Mouse (Mus musculus) embryonic facial prominence, embryonic 12.5 days (tissue): ENCODE measurements around the gene Slc2a3. TPM values are rescaled to one million over a fixed set of nuclear protein-coding genes. Genes with fewer than 3 reads are reported as not detected.

Experiments
- ATAC-seq: fragments of 200-750 bp; cut with Nextera tagmentation; 2 replicates; pipeline ENCODE4 v1.8.0; 2017; ENCODE audit not compliant: insufficient number of reproducible peaks, insufficient read depth, low FRiP score, low TSS enrichment
- H3K27ac ChIP-seq: fragments of 300-500 bp; sonication (generic); 2 replicates; pipeline ENCODE4 v1.5.1; 2016; ENCODE audit warnings: mild to moderate bottlenecking
- H3K27me3 ChIP-seq: fragments of 300-500 bp; sonication (generic); 2 replicates; pipeline ENCODE4 v1.6.1; 2016; ENCODE audit warnings: mild to moderate bottlenecking, moderate library complexity
- H3K36me3 ChIP-seq: fragments of 300-500 bp; sonication (generic); 2 replicates; pipeline ENCODE4 v1.6.1; 2016; ENCODE audit warnings: mild to moderate bottlenecking
- H3K4me1 ChIP-seq: fragments of 300-500 bp; sonication (generic); 2 replicates; pipeline ENCODE4 v1.6.1; 2016
- H3K4me2 ChIP-seq: fragments of 300-500 bp; sonication (generic); replicated peaks from 2 replicates; pipeline ENCODE4 v1.6.1; 2016; ENCODE audit warnings: mild to moderate bottlenecking, moderate library complexity
- H3K4me3 ChIP-seq: fragments of 300-500 bp; sonication (generic); 2 replicates; pipeline ENCODE4 v1.5.1; 2016; ENCODE audit warnings: mild to moderate bottlenecking
- H3K9ac ChIP-seq: fragments of 300-500 bp; sonication (generic); 2 replicates; pipeline ENCODE4 v1.6.1; 2016; ENCODE audit warnings: mild to moderate bottlenecking, moderate library complexity
- H3K9me3 ChIP-seq: fragments of 300-500 bp; sonication (generic); 2 replicates; pipeline ENCODE4 v1.6.1; 2016; ENCODE audit warnings: mild to moderate bottlenecking, moderate library complexity
- WGBS: fragments of 180-500 bp; shearing (Covaris S2); methylation state at CpG from one replicate; pipeline ENCODE4 v1.1.7; 2016; 5-methylcytosine and 5-hydroxymethylcytosine counted together
- polyA plus RNA-seq: library from polyadenylated mRNA; unstranded; fragments of >200 nt; fragmentation: Nextera tagmentation; extraction: Ambion mirVana; gene quantifications from 2 replicates; pipeline ENCODE4 v1.2.1, GENCODE M21; 2016

Gene Slc2a3
- 31.5 and 32.7 TPM in 2 replicates for polyA plus RNA-seq

GRCm38 (mm10) chr6:122801301-122801800, at the start of gene Slc2a3:
Gene Slc2a3 (minus strand): TSS chr6:122801640.
- peak within 1 kb of the TSS; percentile 54 for H3K4me3 ChIP-seq
- H3K27me3 ChIP-seq: peaks cover 15% of the 10 kb centered on the region
- no peak for ATAC-seq
- no peaks in the 10 kb centered on the region for H3K36me3 ChIP-seq
- peak within 1 kb of the TSS; percentile 96 for H3K4me2 ChIP-seq
- peaks cover 5% of the 10 kb centered on the region; the same call in 1 of the 2 replicates for H3K4me1 ChIP-seq
- under 1% methylated on average over 46 of the region's 46 CpGs for whole genome bisulfite sequencing
- H3K27ac ChIP-seq: no peak within 1 kb of the TSS
- H3K9ac ChIP-seq: peak within 1 kb of the TSS; percentile 63
- H3K9me3 ChIP-seq: no peaks in the 10 kb centered on the region

- Histone ChIP-seq H3K4me1 (no peaks in the 10 kb centered on the region), H3K4me2 (no peak overlapping the region), H3K9ac (no peak overlapping the region), H3K27ac (no peak overlapping the region), H3K36me3 (peaks cover 43% of the 10 kb centered on the region), H3K27me3 (no peaks in the 10 kb centered on the region), H3K4me3 (no peak overlapping the region), H3K9me3 (no peaks in the 10 kb centered on the region)
- WGBS: 88% methylated on average over 6 of the region's 6 CpGs
- ATAC-seq: no peak
Measured at GRCm38 (mm10) chr6:122843759-122844158, 42.3 kb upstream of the Slc2a3 start.

- Histone ChIP-seq H3K9me3 (no peaks in the 10 kb centered on the region), H3K4me2 (no peak overlapping the region), H3K9ac (no peak overlapping the region), H3K27ac (no peak overlapping the region), H3K4me3 (no peak overlapping the region), H3K36me3 (peaks cover 83% of the 10 kb centered on the region), H3K4me1 (no peaks in the 10 kb centered on the region), H3K27me3 (no peaks in the 10 kb centered on the region)
- WGBS: 94% methylated on average over 5 of the region's 5 CpGs
- ATAC-seq: no peak
Measured at GRCm38 (mm10) chr6:122837539-122837938, 36.1 kb upstream of the Slc2a3 start.

GRCm38 (mm10) chr6:122836974-122837373, 35.5 kb upstream of the Slc2a3 start:
- Histone ChIP-seq H3K9me3 (no peaks in the 10 kb centered on the region), H3K9ac (no peak overlapping the region), H3K27me3 (no peaks in the 10 kb centered on the region), H3K4me1 (no peaks in the 10 kb centered on the region), H3K36me3 (peaks cover 87% of the 10 kb centered on the region), H3K4me2 (no peak overlapping the region), H3K27ac (no peak overlapping the region), H3K4me3 (no peak overlapping the region)
- 92% methylated on average over 3 of the region's 3 CpGs for WGBS
- ATAC-seq: no peak

- no peak for ATAC-seq
- Histone ChIP-seq H3K4me1 (no peaks in the 10 kb centered on the region), H3K4me2 (no peak overlapping the region), H3K9ac (no peak overlapping the region), H3K4me3 (no peak overlapping the region), H3K9me3 (no peaks in the 10 kb centered on the region), H3K27me3 (no peaks in the 10 kb centered on the region), H3K27ac (no peak overlapping the region), H3K36me3 (peaks cover 64% of the 10 kb centered on the region)
- WGBS: 67% methylated on average over 4 of the region's 4 CpGs
Measured at GRCm38 (mm10) chr6:122834365-122834764, 32.9 kb upstream of the Slc2a3 start.

GRCm38 (mm10) chr6:122832880-122833279, 31.4 kb upstream of the Slc2a3 start:
- peaks cover 63% of the 10 kb centered on the region for H3K36me3 ChIP-seq
- H3K27me3 ChIP-seq: no peaks in the 10 kb centered on the region
- H3K4me3 ChIP-seq: no peak overlapping the region

GRCm38 (mm10) chr6:122828086-122828485, 26.6 kb upstream of the Slc2a3 start:
- no peak overlapping the region for H3K9ac ChIP-seq
- H3K4me3 ChIP-seq: no peak overlapping the region
- peaks cover 13% of the 10 kb centered on the region for H3K4me1 ChIP-seq
- ATAC-seq: no peak
- no peaks in the 10 kb centered on the region for H3K27me3 ChIP-seq
- WGBS: 40% methylated on average over 13 of the region's 13 CpGs
- H3K27ac ChIP-seq: no peak overlapping the region
- no peak overlapping the region for H3K4me2 ChIP-seq
- no peaks in the 10 kb centered on the region for H3K9me3 ChIP-seq
- peaks cover 21% of the 10 kb centered on the region for H3K36me3 ChIP-seq

More at GRCm38 (mm10) chr6:122832880-122833279, 31.4 kb upstream of the Slc2a3 start:
- Histone ChIP-seq H3K27ac (no peak overlapping the region), H3K4me1 (no peaks in the 10 kb centered on the region), H3K9ac (no peak overlapping the region), H3K9me3 (no peaks in the 10 kb centered on the region), H3K4me2 (no peak overlapping the region)
- WGBS: 86% methylated on average over 7 of the region's 7 CpGs
- ATAC-seq: no peak

GRCm38 (mm10) chr6:122825923-122826742, 24.7 kb upstream of the Slc2a3 start:
- ATAC-seq: peak; percentile 65
- H3K4me1 ChIP-seq: peaks cover 21% of the 10 kb centered on the region
- H3K9ac ChIP-seq: peak overlapping the region; percentile 44
- no peaks in the 10 kb centered on the region for H3K27me3 ChIP-seq
- H3K36me3 ChIP-seq: 0 out of 2 replicates have a peak, but pooled peaks cover 13% of the 10 kb centered on the region
- H3K4me2 ChIP-seq: peak overlapping the region; percentile 68
- peak overlapping the region; percentile 41 for H3K4me3 ChIP-seq
- H3K27ac ChIP-seq: peak overlapping the region; percentile 50; the same call in 1 of the 2 replicates
- 4% methylated on average over 29 of the region's 29 CpGs for WGBS
- no peaks in the 10 kb centered on the region for H3K9me3 ChIP-seq

GRCm38 (mm10) chr6:122825166-122825565, 23.7 kb upstream of the Slc2a3 start:
- no peak overlapping the region for H3K4me3 ChIP-seq
- no peak for ATAC-seq
- no peaks in the 10 kb centered on the region for H3K9me3 ChIP-seq
- peaks cover 28% of the 10 kb centered on the region for H3K4me1 ChIP-seq
- H3K36me3 ChIP-seq: 0 out of 2 replicates have a peak, but pooled peaks cover 13% of the 10 kb centered on the region
- no peaks in the 10 kb centered on the region for H3K27me3 ChIP-seq
- H3K4me2 ChIP-seq: no peak overlapping the region
- 94% methylated on average over 9 of the region's 9 CpGs for WGBS
- H3K9ac ChIP-seq: no peak overlapping the region
- H3K27ac ChIP-seq: no peak overlapping the region

GRCm38 (mm10) chr6:122824086-122824485, 22.6 kb upstream of the Slc2a3 start:
- H3K36me3 ChIP-seq: 0 out of 2 replicates have a peak, but pooled peaks cover 9% of the 10 kb centered on the region
- H3K4me1 ChIP-seq: peaks cover 28% of the 10 kb centered on the region
- H3K27ac ChIP-seq: no peak overlapping the region
- no peaks in the 10 kb centered on the region for H3K9me3 ChIP-seq
- no peak for ATAC-seq
- 59% methylated on average over 10 of the region's 10 CpGs for WGBS
- H3K4me2 ChIP-seq: no peak overlapping the region
- no peak overlapping the region for H3K9ac ChIP-seq
- H3K4me3 ChIP-seq: no peak overlapping the region
- no peaks in the 10 kb centered on the region for H3K27me3 ChIP-seq

- WGBS: 66% methylated on average over 9 of the region's 9 CpGs
- Histone ChIP-seq H3K36me3 (0 out of 2 replicates have a peak, but pooled peaks cover 2% of the 10 kb centered on the region), H3K4me1 (peaks cover 28% of the 10 kb centered on the region), H3K9me3 (no peaks in the 10 kb centered on the region), H3K4me3 (no peak overlapping the region), H3K9ac (no peak overlapping the region), H3K27ac (no peak overlapping the region), H3K4me2 (no peak overlapping the region), H3K27me3 (no peaks in the 10 kb centered on the region)
- no peak for ATAC-seq
Measured at GRCm38 (mm10) chr6:122821822-122822221, 20.4 kb upstream of the Slc2a3 start.
